Mouse (Mus musculus): ENCODE results near the gene Smc1b.
"Not testable (repeated sequence)": the region's sequence is repeated elsewhere in the genome, so short reads cannot be mapped to it uniquely, and the experiment has no call there.

Gene Smc1b

DNA sequence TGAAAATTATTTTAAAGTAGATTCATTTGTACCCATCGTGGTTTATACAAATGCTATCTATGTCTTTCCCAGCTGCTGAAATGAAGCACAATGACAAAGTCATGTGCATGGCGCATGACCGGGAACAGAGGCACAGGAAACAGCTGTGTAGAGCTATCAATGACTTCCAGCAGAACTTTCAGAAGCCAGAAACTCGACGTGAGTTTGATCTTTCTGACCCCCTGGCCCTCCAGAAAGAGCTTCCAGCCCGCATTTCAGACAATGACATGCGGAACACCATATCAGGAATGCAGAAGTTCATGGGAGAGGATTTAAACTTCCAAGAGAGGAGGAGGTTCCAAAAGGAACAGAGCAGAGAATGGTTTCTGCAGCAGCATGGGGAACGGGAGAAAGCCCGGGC lies 3.4 kb upstream of the Smc1b start:
- no peak for DNase-seq (ENCODE audit: low spot score in 2 of 2)

DNA sequence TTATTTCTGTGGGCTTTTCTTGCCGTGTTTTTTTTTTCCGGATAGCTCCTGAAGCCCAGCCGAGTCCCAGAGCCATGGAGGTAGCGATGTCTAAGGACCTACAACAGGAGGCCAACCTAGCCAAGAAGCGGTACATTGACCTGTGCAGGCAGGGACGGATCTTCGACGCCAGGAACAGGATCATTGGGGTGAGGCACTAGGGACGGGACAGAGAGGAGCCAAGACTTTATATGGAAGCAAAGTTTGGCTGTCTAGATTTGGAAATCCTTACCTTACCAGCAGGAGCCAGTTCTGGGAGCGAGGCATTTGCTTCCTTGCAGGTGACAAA lies 393 bp upstream of the Smc1b start:
- DNase-seq (ENCODE audit: low spot score in 2 of 2): no peak

DNA sequence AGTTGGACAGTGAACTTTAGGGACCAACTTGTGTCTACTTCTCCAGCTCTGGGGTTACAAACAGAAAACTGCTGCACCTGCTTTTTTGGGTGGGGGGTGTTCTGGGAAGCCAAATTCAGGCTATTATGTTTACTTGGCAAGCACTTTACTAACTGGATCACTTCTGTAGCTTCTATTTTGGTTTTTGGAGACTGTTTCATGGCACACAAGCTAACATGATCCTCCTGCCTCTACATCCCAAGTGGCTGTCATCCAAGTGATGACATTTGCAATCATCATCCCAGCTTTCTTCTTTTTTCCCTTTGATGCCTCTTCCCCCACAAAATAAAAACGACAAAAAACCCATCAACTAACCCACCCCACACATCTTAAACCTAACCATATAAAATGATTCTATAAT lies 46.1 kb downstream of the Smc1b start:
- no peak for DNase-seq (ENCODE audit: low spot score in 2 of 2)

DNA sequence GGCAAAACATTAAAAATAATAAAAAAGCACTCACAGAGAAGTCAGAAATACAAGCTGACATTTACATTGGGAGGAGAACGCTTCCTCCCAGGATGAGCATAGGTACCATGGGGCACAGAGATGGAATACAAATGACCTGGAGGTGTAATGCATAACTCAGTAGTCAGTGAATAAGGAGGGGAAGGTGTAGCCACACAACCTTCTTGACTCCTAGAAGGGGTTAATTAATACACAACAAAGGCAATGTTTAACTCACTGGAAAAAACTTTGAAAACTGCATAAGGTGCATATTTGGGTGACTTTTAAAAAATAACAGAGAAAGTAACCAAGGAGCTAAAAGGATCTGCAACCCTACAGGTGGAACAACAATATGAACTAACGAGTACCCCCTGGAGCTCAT lies 59.1 kb downstream of the Smc1b start:
- DNase-seq (ENCODE audit: low spot score in 2 of 2): no peak

DNA sequence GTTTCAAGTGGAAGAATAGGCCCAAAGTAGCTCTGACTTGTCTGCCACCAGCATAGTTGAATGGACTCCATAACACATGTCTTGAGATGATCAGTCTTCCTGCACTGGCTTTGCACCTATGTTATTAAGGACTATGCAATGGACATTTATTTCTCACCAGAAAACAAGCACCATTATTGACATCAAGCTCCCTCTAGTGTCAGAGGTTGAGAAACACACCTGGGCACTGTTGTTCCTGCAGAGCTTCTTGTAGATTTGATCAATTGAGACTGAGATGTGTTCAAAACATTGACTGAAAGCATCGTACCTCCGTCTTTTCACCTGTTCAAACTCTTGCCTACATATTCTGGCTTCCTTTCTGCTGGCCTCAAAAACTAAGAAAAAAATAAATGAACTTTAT lies 61.2 kb downstream of the Smc1b start:
- peak; percentile 23 to 46 for DNase-seq (ENCODE audit: low spot score in 2 of 2)

DNA sequence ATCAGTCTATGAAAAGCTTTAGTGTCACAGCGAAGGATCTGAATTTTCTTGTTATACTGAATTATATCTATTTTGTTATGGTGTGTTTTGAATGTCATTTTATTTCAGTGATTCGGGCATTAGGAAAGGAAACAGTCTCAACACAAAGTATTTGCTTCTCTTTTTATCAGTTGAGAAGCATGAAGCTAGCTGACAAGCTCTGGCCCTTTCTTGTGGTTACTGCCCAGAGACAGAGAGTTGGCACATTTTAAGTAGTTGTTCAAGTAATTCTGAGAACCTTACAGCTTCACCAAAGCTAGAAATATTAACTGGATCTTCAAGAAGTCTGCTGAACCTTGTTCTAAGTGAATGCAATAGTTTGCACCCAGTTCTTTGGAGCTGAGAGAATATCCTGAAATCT lies 68.3 kb downstream of the Smc1b start:
- no peak for DNase-seq (ENCODE audit: low spot score in 2 of 2)

DNA sequence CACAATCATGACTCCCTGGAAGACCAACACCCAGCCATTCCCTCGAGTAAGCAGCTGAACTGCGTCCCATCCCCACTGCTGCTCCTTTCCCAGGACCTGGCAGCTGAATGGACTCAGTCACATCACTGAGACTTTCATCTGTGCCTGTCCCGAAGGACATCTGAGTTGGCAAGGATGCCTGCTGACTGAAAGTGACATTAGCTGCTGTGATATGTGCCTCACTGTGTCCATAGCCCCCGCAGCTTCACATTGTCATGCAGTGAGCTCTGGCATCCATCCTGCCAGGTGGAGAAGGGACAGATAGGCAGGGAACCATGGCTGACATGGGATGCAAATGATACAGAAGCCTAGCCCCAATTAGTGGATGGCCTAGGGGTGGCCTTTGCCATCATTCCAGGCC lies 76.6 kb downstream of the Smc1b start:
- no peak for DNase-seq (ENCODE audit: low spot score in 2 of 2)

DNA sequence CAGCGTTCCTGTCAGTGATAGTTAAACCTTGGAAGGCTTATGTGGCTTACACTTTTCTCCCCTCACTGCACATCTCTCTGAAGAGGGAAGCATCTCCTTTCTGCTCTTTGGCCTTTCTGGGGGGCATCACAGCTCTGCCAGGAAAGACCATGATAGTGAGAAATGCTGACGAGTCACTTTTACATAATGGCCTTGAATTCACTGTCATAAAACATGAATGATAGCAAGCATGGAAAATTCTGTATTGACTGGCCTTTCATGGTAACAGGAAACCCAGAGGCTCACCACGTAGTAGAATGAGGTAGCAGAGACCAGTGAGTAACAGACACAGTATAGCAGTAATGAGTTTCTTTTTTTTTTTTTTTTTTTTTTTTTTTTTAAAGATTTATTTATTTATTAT lies 77.7 kb downstream of the Smc1b start:
- DNase-seq (ENCODE audit: low spot score in 2 of 2): no peak

DNA sequence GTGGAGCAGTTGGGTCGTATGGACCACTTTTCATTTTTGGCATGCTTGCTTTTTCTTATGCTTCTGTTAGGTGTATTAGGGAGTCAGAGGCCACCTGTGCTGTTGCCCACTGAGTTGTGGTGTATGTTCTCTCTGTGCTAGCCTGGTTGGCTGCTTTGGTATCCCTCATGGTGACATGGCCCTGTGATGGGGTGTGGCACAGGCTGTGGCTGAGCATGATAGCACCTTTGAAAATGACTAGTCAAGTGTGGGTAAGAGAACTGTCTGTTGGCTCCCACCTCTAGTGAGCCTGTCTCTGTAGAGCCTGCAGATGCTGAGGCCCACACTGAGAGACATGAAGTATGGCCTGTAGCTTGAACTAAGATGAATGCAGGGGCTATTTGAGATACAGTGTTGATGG lies 82.0 kb downstream of the Smc1b start:
- peak in 1 of 2 experiments; percentile 28 for DNase-seq (ENCODE audit: low spot score in 2 of 2)

DNA sequence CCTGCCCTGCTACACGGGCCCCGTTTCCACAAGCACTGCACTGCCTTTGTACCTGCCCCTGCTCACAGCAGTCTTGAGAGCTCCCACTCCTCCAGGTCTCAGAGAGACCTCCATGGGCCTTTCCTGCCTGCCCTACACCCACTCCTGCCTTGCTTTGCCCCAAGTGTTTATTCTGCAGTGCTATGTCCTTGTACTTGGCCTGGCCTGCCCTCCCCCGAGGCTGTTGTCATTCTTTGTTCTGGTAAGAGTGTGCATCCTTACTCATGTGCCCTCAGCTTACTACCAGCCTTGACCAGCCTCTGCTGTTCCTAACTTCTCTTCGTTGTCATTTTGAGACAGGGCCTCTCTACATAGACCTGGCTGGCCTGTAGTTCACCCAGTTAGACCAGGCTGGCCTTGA lies 83.9 kb downstream of the Smc1b start:
- no peak for DNase-seq (ENCODE audit: low spot score in 2 of 2)

DNA sequence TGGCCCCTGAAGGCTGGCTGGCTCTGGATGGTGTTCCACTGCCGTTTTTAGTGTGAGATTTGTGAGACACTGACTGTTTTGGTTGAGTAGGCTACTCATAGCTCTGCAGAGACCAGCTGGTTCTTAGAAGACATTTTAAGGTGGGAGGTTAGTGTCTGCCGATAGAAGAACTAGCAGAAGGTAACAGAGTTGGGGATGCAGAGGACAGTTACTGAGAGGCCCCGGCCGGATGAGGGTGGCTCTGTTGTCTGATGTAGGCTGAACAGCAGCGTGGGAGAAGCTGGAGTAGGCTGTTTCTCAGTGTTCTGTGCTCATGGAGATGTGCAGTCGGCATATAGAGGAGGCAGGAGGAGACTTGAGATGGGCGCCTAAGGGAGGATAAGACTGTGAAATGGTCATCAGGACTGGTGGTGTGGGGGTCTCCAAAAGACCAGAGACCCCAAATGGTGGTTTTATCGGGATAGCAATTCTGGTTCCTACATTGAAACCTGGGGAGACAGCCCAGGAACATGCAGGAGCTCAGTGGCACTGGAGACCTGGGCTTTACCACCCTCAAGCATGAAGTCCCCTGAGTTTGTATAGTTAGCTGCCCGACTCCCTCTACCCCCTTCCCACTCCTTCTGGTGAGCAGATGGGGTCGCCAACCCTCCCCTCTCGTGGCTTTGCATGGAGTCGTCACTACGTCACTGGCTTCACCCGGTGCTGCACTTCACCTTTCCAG lies 85.4 kb downstream of the Smc1b start:
- no peak for DNase-seq (ENCODE audit: low spot score in 2 of 2)

DNA sequence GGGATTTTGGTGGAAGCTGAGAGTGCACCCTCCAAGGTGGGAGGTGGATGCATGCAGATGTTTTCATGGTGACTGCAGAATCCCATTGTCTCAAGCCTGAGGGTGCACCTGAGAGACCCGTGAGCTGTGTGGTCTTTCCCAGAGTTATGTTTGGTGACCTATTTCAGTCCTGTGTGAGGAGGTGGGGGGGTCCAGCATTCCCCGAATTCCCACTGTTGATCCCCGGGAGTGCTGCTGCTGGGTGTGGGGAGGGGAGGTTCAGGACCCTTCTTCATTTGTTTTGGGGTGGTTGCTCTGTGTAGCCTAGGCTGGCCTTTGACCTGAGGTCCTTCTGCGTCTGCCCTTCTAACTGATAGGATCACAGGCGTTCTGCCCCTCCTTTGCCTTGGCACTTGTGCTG lies 88.0 kb downstream of the Smc1b start:
- no peak for DNase-seq (ENCODE audit: low spot score in 2 of 2)

DNA sequence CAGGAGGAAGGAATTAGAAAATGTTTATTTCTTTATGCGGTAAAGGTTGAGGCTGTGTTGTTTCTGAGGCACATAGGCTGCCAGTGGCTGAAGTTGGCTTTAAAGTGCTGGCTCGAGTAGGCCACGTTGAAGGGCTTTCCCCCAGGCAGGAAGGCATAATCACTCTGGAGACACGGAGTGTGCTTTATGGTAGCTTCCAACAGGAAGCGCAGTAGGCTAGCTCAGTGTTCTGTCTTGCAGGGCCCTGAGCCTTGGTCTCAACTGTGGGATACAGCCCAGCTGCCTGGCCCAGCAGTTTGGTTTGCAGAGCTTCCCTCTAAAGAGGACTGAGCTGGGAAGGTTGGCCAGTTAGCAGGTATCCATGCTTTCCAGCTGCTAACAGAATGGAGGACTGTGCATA lies 88.6 kb downstream of the Smc1b start:
- DNase-seq (ENCODE audit: low spot score in 2 of 2): no peak

DNA sequence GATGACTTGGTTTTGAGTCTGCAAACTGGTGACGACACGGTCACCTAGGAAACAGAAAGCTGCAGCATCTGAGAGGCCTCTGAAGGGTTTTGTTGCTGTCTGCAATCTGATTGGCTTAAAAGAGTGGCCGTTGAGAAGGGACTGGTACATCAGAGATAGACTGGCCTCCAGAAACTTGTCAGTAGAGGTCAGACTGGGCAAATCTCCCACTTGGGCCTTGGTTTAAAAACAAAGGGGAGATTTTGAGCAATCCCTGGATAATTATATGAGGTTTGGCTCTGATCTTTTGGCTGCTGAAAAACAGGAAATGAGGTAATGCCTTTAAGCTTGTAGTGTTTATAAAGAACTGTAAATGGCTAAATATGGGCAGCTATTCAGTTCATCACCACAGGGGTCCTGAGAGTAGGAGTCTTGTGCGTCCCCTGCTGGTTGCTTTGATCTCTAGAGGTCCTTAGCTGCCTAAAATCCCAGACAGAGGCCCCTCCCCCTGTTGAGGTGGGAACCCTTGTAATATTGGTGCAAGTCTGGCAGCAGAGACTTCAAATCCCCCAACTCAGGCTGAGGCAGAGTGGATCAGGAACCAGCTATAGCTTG lies 89.3 kb downstream of the Smc1b start:
- DNase-seq (ENCODE audit: low spot score in 2 of 2): peak; percentile 63 to 72

DNA sequence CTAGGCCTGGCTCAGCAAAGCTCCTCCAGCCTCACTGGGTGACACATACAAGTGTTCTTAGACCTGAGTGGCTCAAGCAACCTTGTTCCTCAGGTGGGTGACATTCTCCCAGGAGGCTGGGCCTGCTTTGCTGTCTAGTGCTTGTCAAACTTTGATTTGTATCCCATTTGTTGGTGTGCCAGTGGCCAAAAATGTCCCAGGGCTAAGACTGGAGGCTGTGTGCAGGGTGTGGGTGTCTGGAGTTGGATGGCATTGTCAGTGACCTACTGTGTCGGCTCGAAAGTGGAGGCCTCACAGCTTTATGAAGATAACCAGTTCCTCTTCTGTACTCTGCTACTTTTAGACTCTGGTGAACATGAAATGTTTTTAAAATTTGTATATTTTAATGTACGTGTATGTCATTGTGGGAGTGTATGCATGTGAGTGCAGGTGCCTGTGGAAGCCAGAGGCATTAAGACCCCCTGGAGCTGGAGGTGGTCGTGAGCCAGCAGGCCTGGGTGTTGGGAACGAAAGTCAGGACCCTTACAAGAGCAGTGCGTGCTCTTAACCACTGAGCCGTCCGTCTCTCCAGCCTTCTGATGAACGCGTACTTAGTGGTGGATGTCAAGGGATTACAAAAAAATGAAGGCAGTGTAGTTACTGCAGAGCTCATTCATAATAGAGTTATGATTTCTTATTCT lies 90.1 kb downstream of the Smc1b start:
- no peak for DNase-seq (ENCODE audit: low spot score in 2 of 2)

DNA sequence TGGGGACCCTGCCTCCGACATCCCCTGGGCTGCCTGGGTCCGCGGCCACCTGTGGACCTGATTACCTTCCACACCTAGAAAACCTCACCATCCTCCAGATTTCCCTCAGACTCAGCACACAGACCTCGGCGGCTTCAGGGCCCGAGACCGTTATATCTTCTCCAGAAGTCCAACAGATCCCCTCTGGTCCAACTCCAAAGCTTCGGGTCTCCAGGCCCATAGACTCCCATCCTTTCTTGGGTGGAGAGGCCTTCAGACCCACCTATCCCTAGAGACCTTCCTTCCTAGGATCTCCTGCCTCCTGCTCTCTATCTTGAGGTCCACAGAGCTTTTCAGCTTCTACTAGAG lies 94.4 kb downstream of the Smc1b start:
- no peak for DNase-seq (ENCODE audit: low spot score in 2 of 2)

DNA sequence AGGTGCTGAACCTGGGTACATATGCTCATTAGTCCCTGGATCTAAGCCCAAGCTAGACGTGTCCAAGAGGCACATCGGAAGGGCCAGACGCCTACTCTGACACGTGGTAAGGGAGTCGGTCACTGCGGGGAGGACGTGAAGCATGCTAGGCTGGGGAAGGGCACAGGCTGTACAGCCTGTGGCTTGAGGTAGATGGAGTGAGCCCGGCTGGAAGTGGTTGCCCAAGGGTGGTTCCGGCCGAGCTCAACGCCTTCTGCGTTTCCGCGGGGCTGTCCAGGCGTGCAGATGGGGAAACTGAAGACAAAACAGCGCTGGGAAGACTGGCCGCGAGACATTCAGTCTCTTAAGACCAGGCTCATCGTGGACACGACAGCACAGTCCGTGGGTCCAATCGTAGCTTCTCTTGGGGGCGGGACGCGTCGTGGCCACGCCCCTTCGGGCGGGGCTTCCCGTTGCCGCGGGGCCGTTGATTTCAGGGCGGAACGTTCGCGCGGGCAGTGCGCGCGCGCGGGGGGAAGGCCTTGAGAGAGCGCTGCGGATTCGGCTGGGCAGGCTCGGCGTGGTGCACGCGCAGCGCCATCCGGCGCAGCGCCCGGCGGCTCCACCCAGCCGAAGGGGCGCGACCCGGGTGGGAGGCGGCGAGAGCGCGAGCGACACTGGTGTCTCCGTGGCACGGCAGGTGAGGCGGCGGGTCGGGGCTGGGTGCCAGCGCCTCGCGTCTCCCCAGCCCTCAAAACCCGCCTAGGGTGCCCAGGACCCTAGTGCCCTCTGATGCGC lies 95.0 kb downstream of the Smc1b start:
- peak; percentile 95 to 96 for DNase-seq (ENCODE audit: low spot score in 2 of 2)

DNA sequence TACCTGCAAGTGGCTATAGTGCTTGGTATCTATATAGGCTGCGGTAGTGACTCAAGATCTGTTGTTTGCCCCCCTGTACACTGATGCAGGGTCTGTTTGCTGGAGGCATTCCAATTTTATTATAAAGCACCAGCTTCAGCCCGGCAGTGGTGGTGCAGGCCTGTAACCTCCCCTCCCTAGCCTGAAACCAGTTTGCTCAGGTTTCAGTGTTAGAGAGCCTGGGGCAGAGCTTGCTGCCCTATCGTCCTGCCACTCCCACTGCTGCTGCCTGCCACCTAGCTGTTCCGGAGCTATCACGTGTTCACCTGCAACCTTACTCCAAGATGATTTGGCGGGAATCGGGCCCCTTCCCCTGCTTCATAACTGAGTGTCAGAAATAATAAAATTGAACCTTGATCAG lies 97.8 kb downstream of the Smc1b start:
- DNase-seq (ENCODE audit: low spot score in 2 of 2): not testable (repeated sequence)

DNA sequence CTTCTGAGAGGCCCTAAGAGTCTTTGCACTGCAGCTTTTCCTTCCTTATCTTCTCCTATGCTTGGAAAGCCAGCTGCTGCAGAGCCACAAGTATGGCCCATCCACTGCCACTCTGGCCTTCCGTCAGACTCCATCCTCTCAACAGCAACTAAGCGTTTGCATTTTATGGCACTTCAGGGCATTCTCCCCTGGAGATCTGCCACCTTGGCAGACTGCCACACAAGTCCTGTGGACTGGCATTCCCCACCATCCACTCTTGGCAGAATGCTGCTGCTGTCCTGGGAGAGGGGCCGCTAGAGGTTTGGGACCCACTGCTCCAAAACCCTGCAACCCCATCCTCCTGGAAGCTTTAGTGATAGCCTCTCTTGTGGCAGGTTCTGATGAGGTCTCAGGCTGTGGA lies 99.9 kb downstream of the Smc1b start:
- DNase-seq (ENCODE audit: low spot score in 2 of 2): no peak

DNA sequence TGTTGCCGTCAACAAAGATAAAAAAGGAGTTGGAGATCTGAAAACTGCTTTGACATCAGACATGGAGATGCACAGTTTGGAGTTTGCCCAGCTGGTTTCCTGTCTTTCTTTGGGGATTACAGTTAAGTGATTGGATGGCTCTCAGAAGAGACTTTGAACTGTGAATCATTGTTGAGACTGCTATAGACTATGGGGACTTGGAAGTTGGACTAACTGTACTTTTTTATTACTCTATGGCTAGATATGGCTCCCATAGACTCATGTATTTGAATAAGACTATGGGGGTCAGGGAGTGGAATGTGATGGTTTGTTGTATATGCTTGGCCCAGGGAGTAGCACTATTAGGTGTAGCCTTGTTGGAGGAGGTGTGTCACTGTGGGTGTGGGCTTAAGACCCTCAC lies 101.1 kb downstream of the Smc1b start:
- not testable (repeated sequence) for DNase-seq (ENCODE audit: low spot score in 2 of 2)

DNA sequence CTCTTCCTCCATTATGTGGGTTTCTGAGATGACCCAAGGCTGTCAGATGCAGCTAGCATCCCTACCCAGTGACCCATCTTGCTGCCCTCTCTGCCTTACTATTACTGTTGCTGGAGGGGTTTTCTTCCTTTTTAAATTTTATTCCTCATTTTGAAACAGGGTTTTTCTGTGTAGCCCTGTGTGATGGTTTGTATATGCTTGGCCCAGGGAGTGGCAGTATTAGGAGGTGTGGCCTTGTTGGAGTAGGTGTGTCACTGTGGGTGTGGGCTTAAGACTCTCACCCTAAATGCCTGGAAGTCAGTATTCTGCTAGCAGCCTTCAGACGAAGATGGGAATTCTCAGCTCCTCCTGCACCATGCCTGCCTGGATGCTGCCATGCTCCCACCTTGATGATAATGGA lies 103.1 kb downstream of the Smc1b start, which contains the start of gene Fam118a:
Gene Fam118a, plus strand, starts transcription at position 301 of the 400 bp plus-strand sequence.
- DNase-seq (ENCODE audit: low spot score in 2 of 2): not testable (repeated sequence)

DNA sequence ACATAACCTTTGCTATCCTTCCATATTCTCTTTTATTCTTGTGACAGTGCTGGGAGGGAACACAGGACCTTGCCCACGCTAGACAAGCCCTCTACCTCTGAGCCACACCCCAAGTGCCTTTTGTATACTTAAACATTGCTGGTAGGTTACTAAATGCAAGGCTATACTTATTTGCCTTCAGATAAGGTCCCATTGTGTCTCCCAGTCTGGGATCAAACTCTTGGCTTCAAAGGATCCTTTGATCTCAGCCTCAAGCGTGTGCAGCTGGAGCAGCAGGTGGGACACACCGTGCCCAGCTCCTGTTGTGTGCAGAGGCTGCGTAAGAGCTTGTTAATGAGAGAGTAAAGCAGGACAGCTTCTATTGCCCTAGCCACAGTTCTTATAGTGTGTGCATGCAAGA lies 104.0 kb downstream of the Smc1b start:
- no peak for DNase-seq (ENCODE audit: low spot score in 2 of 2)

DNA sequence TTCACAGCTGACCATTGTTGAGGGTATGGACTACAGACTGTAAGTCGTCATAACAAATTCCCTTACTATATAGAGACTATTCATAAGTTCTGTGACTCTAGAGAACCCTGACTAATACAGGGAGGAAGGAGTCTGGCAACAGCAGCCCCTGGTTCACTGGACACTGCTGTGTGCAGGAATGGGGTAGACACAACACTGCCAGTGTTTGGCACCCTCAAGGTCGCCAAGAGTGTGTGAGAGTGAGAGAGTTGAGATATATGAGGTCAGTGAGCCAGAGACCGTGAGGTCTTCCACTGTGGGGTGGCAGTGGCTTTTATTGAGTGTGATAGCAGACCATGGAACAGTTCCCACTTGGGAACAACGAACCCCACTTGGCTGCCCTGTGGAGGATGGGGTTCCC lies 105.6 kb downstream of the Smc1b start:
- no peak for DNase-seq (ENCODE audit: low spot score in 2 of 2)

Measured in spleen, postnatal 36 days (tissue).